Mouse (Mus musculus): ENCODE results near the gene Cpne2. TPM values are rescaled to one million over a fixed set of nuclear protein-coding genes. Genes with fewer than 3 reads are reported as not detected.
A peak's percentile ranks its signal among the peaks of the same experiment; 100 is the strongest.

Gene Cpne2
- polyA plus RNA-seq, 1 experiment from 2014 or later, result 18.5 TPM

- H3K4me2 ChIP-seq, result no peak overlapping the region
- no peak for ATAC-seq (ENCODE audit: low FRiP score)
These were observed 61.4 kb downstream of the Cpne2 start for GRCm38 (mm10) chr8:94594211-94594610.

GRCm38 (mm10) chr8:94600478-94600877, 67.7 kb downstream of the Cpne2 start:
- Histone ChIP-seq H3K9ac (peak overlapping the region; percentile 85), H3K4me2 (peak overlapping the region; percentile 98), H3K27me3 (no peaks in the 10 kb centered on the region), H3K9me3 (no peaks in the 10 kb centered on the region), H3K36me3 (replicated peaks) (no peaks in the 10 kb centered on the region), H3K4me3 (replicated peaks) (peak overlapping the region; percentile 97), H3K4me1 (peaks cover 26% of the 10 kb centered on the region), H3K27ac (no peak overlapping the region; the same call in 1 of the 2 replicates)
- WGBS, result 31% methylated on average over 5 of the region's 5 CpGs
- no peak for ATAC-seq (ENCODE audit: low FRiP score)

More at GRCm38 (mm10) chr8:94594211-94594610, 61.4 kb downstream of the Cpne2 start:
- WGBS, result 91% methylated on average over 1 of the region's 1 CpGs
- Histone ChIP-seq H3K27ac (no peak overlapping the region), H3K4me3 (replicated peaks) (no peak overlapping the region), H3K27me3 (no peaks in the 10 kb centered on the region), H3K36me3 (replicated peaks) (peaks cover under 1% of the 10 kb centered on the region; the same call in 1 of the 2 replicates), H3K9me3 (no peaks in the 10 kb centered on the region), H3K4me1 (no peaks in the 10 kb centered on the region; the same call in 1 of the 2 replicates), H3K9ac (no peak overlapping the region)

- Histone ChIP-seq H3K27me3 (no peaks in the 10 kb centered on the region), H3K27ac (peak overlapping the region; percentile 89), H3K4me2 (peak overlapping the region; percentile 98), H3K9ac (peak overlapping the region; percentile 85), H3K36me3 (replicated peaks) (no peaks in the 10 kb centered on the region), H3K4me3 (replicated peaks) (peak overlapping the region; percentile 97), H3K9me3 (no peaks in the 10 kb centered on the region), H3K4me1 (peaks cover 26% of the 10 kb centered on the region)
- ATAC-seq (ENCODE audit: low FRiP score), result peak; percentile 30
- WGBS, result under 1% methylated on average over 51 of the region's 51 CpGs
These were observed 68.3 kb downstream of the Cpne2 start for GRCm38 (mm10) chr8:94601034-94601606.

- Histone ChIP-seq H3K36me3 (replicated peaks) (no peaks in the 10 kb centered on the region), H3K9ac (peak within 1 kb of the TSS; percentile 94), H3K4me1 (peaks cover 26% of the 10 kb centered on the region), H3K9me3 (no peaks in the 10 kb centered on the region), H3K27me3 (no peaks in the 10 kb centered on the region), H3K27ac (peak within 1 kb of the TSS; percentile 89), H3K4me2 (peak within 1 kb of the TSS; percentile 98), H3K4me3 (replicated peaks) (peak within 1 kb of the TSS; percentile 97)
- under 1% methylated on average over 55 of the region's 55 CpGs for WGBS
- peak; percentile 99 for ATAC-seq (ENCODE audit: low FRiP score)
These were observed 69.0 kb downstream of the Cpne2 start, which contains the start of the genes Rspry1 and Fam192a for GRCm38 (mm10) chr8:94601607-94602385. Rspry1 (plus strand) TSS chr8:94601937. Fam192a (minus strand) TSS chr8:94601997.

GRCm38 (mm10) chr8:94602471-94603131, 69.8 kb downstream of the Cpne2 start:
- Histone ChIP-seq H3K36me3 (replicated peaks) (no peaks in the 10 kb centered on the region), H3K4me1 (peaks cover 26% of the 10 kb centered on the region), H3K27me3 (no peaks in the 10 kb centered on the region), H3K4me2 (peak overlapping the region; percentile 95), H3K4me3 (replicated peaks) (peak overlapping the region; percentile 97), H3K9ac (peak overlapping the region; percentile 94), H3K9me3 (no peaks in the 10 kb centered on the region), H3K27ac (peak overlapping the region; percentile 85)
- peak; percentile 21 for ATAC-seq (ENCODE audit: low FRiP score)
- 1% methylated on average over 31 of the region's 31 CpGs for WGBS

GRCm38 (mm10) chr8:94604030-94604429, 71.2 kb downstream of the Cpne2 start:
- H3K27me3 ChIP-seq, result no peaks in the 10 kb centered on the region
- WGBS, result 88% methylated on average over 2 of the region's 2 CpGs

GRCm38 (mm10) chr8:94607064-94607463, 74.3 kb downstream of the Cpne2 start:
- WGBS, result 93% methylated on average over 5 of the region's 5 CpGs
- Histone ChIP-seq H3K9me3 (no peaks in the 10 kb centered on the region), H3K27me3 (no peaks in the 10 kb centered on the region), H3K4me1 (peaks cover 15% of the 10 kb centered on the region), H3K4me3 (replicated peaks) (no peak overlapping the region), H3K9ac (no peak overlapping the region), H3K36me3 (replicated peaks) (no peaks in the 10 kb centered on the region), H3K4me2 (no peak overlapping the region), H3K27ac (no peak overlapping the region)
- no peak for ATAC-seq (ENCODE audit: low FRiP score)

More at GRCm38 (mm10) chr8:94604030-94604429, 71.2 kb downstream of the Cpne2 start:
- Histone ChIP-seq H3K36me3 (replicated peaks) (no peaks in the 10 kb centered on the region), H3K4me3 (replicated peaks) (no peak overlapping the region), H3K9ac (no peak overlapping the region), H3K9me3 (no peaks in the 10 kb centered on the region), H3K4me1 (peaks cover 26% of the 10 kb centered on the region), H3K4me2 (peak overlapping the region; percentile 95; the same call in 1 of the 2 replicates), H3K27ac (no peak overlapping the region)
- no peak for ATAC-seq (ENCODE audit: low FRiP score)

Small RNA genes within 50 kb of the gene (microRNA-seq; reads per million reads assigned to microRNA genes)
- not detected for gene Mir7072

Other genes starting within 250 kb of the Cpne2 start
- 0.10 TPM in 1 of 2 replicates, not detected in the other for gene Slc12a3, start 203.8 kb upstream of the Cpne2 start, polyA plus RNA-seq (2016; fragmentation: Nextera tagmentation; extraction: Ambion mirVana)
- 52.0 and 58.0 TPM in 2 replicates for gene Herpud1, start 146.6 kb upstream of the Cpne2 start, polyA plus RNA-seq (2016; fragmentation: Nextera tagmentation; extraction: Ambion mirVana)
- 0.12 and 0.13 TPM in 2 replicates for gene Nlrc5, start 98.6 kb upstream of the Cpne2 start, polyA plus RNA-seq (2016; fragmentation: Nextera tagmentation; extraction: Ambion mirVana)
- 53.4 and 54.7 TPM in 2 replicates for gene Rspry1, start 68.9 kb downstream of the Cpne2 start, polyA plus RNA-seq (2016; fragmentation: Nextera tagmentation; extraction: Ambion mirVana)
- 116 and 122 TPM in 2 replicates for gene Fam192a, start 69.0 kb downstream of the Cpne2 start, polyA plus RNA-seq (2016; fragmentation: Nextera tagmentation; extraction: Ambion mirVana)
- gene Arl2bp, start 133.6 kb downstream of the Cpne2 start, polyA plus RNA-seq (2016; fragmentation: Nextera tagmentation; extraction: Ambion mirVana), result 242 and 248 TPM in 2 replicates
- 0.52 and 0.92 TPM in 2 replicates for gene Pllp, start 163.3 kb downstream of the Cpne2 start, polyA plus RNA-seq (2016; fragmentation: Nextera tagmentation; extraction: Ambion mirVana)
- gene Ccl22, start 212.6 kb downstream of the Cpne2 start, polyA plus RNA-seq (2016; fragmentation: Nextera tagmentation; extraction: Ambion mirVana), result not detected in 2 replicates
- gene Cx3cl1, start 239.0 kb downstream of the Cpne2 start, polyA plus RNA-seq (2016; fragmentation: Nextera tagmentation; extraction: Ambion mirVana), result 8.3 and 9.4 TPM in 2 replicates